Mouse (Mus musculus): ENCODE results near the gene Ncbp3.

Gene Ncbp3

DNA sequence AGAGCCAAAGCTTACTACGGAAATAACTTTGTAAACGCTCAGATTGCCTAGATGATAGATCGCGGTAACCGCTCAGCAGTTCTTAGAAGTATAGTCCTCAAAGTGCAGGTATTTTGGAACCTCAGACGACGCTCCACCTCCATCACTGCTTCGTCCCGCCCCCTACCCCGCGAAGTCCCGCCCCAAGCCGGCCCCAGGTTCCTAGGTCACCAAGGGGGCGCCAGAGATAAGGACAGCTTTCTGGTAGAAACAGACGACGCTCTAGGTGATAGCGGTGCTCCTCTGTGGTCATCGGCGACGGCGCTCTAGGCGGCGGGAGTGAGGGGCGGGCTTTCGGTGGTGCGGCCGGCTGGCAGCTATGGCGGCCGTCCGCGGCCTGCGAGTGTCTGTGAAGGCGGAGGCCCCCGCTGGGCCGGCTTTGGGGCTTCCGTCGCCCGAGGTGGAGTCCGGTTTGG lies at the start of gene Ncbp3:
Gene Ncbp3, plus strand, starts transcription at position 242 of the 455 bp plus-strand sequence.
- DNase-seq (ENCODE audit: low spot score) = peak; percentile 93

DNA sequence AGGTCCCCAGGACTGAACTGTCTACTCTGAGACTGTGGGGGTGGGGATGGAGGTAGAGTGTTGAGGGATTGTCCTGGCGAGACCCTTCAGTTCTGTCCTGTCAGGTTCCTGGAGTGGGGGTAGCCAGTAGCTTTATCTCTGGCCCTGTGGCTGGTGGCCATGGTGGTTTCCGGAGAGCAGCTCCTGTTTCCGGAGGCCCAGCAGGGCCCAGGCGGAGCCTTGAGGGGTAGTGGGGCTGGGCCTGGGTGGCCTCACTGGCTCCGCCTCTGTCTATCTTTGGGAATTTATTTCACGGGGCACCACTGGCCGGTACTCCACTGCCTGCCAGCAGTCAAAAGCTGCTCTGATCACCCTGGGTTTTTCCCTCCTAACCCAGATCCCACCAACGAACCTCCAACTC lies 48.8 kb upstream of the Ncbp3 start, which contains the start of gene P2rx1:
Gene P2rx1, plus strand, starts transcription at position 333 of the 400 bp plus-strand sequence.
- no peak for DNase-seq (ENCODE audit: low spot score)

DNA sequence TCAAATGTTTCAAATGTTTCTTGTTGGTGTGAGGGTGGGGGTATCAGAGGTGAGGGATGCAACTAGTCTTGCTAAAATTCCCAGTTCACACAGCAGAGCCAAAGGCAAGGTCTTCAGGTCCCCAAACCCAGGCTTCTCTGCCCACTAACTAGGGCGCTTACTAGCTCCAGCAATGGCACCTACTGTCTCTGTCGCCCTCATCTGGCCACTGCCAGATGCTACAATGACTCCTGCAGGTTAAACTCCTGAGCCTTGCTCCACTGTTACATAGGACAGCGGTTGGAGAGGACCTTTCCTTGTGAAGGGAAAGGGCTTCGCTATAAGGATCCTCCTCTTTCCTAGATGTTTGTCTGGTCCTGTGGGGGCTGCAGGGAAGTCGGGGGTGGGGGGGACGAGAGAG lies 46.6 kb upstream of the Ncbp3 start:
- no peak for DNase-seq (ENCODE audit: low spot score)

DNA sequence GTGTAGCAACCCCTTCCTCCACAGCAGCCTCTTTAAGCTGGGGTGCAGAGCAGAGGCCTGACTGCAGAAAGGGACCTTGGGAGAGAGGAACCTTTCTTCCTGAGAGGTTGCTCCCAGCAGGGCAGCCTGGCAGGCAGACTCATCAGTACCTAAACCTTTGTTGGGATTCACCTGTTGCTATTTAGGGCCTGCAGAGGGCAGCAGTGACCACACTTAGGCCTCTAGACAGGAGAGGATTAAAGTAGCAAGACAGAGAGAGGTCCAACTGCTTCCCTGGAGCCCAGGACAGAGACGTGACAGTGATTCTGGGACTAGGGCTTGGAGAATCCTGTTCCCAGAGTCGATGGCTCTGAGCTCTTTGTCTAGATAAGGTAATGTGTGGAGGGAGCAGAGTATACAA lies 41.2 kb upstream of the Ncbp3 start:
- no peak for DNase-seq (ENCODE audit: low spot score)

DNA sequence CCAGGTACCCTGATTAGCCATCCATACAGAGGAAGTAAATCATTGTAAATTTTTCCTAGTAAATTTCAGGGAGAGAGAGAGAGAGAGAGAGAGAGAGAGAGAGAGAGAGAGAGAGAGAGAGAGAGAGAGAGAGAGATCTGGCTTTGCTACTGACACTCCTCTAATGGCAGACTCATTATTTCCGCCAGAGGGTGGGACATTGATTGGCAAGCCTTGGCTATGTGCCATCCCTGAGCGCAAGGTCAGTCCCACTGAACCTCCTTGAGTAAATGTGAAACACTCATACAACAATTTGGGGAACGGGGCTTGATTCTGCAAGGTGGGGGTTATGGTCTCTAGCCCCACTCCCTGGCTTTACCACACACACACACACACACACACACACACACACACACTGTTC lies 40.5 kb upstream of the Ncbp3 start:
- no peak for DNase-seq (ENCODE audit: low spot score)

DNA sequence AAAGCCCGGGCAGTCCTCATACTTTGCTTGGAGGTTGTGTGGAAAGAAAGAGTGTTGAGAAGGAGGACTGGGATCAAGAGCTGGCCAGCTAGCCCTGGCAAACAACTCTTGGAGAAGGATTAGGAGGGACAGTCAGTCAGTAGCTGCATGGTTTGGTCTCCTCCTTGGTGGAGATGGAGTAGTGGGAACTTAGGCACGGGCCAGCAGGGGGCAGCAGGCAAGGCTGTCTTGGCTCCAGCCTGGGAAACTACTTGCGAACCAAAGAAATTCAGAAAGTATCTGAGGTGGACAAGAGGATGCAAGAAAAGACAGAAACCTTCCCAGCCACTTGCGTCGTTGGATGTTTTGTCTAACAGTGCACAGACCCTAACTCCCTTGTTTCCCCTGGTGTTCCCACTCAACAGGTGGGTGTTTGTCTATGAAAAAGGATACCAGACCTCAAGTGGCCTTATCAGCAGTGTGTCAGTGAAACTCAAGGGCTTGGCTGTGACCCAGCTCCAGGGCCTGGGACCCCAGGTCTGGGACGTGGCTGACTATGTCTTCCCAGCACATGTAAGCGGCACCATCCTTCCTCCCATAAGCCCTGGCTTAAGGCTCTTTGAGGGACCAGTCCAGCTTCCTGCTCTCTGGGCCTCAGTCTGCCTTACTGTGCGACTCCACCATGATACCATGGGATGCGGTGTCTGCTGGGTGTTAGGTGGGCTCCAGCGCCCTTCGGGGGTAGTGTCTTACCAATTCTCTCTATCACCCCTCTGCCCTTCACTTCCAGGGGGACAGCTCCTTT lies 39.7 kb upstream of the Ncbp3 start:
- DNase-seq (ENCODE audit: low spot score) = no peak

DNA sequence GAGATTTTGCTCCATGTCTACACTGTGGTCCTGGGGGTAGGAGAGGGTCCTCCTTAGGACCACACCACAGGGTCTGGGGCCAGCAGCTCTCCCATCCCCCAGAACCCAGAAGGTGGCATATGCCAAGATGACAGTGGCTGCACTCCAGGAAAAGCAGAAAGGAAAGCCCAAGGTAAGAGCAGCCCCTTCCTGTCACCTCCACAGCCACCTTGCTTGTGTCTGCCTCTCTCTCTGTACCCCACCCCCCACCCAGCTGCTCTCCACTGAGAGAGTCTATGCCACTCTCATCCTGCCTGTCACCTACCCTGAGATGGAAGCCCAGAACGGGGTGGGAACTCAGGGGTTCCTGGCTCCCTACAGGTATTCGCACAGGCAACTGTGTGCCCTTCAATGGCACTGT lies 38.8 kb upstream of the Ncbp3 start:
- DNase-seq (ENCODE audit: low spot score) = no peak

DNA sequence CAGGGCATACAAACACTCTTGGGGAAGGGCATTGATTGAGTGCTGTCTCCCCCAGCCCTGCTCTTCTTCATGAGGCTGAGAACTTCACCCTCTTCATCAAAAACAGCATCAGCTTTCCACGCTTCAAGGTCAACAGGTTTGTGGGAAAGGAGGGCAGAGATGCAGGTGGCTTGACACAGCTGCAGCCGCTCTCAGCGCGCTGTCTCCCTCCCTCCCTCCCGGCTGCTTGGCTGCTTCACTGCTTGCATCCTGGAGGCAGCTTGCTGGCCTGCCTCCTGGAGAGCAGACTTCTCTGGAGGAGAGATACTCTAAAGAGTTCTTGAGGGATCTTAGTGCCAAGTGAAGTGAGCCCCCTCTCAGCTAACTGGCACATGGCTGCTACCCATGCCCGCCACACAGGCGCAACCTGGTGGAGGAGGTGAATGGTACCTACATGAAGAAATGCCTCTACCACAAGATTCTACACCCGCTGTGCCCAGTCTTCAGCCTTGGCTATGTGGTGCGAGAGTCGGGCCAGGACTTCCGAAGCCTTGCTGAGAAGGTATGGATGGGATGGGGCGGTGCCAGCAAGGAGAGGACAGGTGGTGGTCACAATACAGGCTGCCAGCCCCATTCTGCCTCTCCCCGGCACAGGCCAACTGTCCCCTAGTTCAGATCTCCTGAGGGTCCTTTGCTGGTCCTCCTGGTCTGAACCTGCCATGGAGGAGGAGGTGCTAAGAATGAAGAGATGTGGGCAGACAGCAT lies 37.9 kb upstream of the Ncbp3 start:
- DNase-seq (ENCODE audit: low spot score) = no peak

DNA sequence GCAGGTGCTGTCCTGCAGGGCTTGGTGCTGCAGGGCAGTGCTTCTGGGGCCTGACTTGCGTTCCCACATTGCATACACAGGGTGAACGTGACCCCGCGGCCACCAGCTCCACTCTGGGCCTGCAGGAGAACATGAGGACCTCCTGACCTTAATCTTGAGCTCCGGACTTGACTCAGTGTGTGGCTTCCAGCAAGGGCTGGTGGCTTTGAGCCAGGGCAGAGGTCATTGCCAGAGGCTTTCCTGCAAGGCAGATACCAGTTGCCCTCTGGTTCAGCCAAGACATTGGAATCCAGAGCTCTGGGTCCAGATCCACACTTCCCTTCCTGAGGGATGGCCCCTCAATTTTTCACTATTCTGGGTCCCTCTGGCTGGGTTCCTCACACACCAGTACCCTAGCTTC lies 33.6 kb upstream of the Ncbp3 start:
- DNase-seq (ENCODE audit: low spot score) = no peak

DNA sequence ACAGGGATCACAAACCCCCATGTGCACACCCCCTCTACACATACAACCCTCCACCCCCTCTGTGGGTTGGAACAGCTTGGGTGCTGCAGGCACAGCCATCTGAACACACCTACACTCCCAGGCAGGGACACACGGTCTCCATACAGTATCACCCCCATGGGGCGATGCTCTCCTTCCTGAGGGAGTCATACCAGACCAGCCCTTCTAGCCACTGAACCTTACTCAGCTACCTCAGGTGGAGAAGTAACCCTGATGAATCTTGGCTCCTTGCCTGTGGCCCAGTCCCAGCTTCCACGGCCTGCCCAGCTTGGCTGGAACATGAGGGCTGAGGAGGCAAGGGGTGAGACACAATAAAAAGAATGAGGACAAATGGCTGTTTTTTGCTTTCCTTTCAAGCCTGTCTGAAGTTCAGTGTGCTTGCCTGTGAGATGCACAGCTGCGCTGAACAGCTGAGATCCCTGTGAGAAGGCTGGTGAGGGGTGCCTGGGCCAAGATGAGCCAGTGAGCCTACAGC lies 32.7 kb upstream of the Ncbp3 start:
- DNase-seq (ENCODE audit: low spot score) = no peak

DNA sequence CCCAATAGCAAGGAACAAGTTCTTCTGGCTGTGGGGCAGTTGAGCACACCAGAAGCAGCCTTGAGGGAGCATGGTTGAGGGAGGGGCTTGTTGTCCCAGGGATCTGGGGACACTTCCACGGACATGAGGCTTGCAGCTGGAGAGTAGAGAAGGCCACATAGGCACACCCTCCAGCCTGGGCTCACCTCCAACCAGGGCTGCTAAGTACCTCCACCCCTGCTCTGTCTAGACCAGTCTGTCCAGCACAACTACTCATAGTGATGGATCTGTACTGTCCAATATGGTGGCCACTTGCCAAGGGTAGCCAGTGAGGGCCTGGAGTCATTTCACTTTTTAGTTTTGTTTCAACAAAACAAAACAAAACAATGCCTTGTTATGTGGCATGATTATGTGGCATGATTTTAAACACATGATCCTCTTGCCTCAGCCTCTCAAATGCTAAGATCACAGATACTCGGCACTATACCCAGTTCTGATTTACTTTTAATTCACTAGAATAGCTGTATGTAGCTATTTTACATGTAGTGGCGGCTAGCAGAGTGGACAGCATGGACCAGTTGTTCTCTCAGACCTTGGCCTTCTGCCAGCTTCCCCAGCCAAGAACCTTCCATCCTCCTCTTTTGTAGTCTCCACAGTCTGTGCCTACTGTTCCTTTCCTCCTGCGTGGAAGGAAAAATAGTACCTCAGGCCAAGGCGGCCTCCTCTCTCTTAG lies 32.0 kb upstream of the Ncbp3 start:
- DNase-seq (ENCODE audit: low spot score) = no peak

DNA sequence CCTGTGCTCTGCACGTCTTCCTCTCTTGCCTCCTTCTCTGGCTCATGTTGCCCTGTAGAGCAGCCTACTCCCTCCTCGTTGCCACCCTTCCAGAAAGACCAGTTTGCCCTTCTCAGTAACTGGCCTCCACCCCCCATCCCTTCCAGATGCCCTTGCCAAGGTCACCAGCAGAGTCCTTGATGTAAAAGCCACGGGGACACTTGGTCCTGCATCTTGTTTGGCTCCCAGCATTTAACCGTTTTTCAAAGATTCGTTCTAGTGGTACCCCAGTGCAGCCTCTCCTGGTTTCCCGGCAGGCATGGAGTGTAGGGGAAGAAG lies 31.5 kb upstream of the Ncbp3 start:
- no peak for DNase-seq (ENCODE audit: low spot score)

DNA sequence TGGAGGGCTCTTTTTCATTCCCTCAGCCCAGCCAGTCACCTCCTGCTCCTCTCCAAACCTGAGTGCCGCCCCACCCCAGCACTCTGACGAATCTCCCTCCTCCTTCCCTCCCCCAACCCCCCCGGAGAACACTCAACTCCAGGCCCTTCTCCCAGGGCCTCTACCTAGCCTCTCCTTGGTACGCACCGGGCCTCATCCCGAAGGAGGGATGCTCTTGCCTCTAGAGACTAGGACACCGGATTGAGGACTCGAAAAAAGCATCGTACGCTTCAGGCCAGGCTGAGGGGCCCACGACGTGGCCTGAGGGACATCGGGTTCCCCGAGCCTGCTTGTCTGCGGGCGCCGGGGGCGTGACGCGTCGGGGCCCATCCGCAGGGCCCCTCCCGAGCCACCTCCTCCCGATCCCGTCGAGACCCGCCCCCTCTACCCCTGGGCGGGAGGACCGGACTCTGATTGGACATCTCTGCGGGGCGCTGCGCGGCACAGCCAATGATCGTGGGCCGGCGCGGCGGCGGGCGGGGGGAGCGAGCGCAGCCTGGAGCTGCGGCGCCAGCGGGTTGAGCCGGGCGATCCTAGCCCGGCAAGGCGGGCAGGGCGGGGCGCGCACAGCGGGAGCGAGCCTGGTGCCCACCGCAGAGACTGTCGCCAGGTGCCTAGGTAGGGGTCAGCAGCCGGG lies 29.0 kb upstream of the Ncbp3 start, which contains the start of gene Camkk1:
Gene Camkk1, plus strand, starts transcription at position 538 of the 676 bp plus-strand sequence.
- DNase-seq (ENCODE audit: low spot score) = peak; percentile 77

DNA sequence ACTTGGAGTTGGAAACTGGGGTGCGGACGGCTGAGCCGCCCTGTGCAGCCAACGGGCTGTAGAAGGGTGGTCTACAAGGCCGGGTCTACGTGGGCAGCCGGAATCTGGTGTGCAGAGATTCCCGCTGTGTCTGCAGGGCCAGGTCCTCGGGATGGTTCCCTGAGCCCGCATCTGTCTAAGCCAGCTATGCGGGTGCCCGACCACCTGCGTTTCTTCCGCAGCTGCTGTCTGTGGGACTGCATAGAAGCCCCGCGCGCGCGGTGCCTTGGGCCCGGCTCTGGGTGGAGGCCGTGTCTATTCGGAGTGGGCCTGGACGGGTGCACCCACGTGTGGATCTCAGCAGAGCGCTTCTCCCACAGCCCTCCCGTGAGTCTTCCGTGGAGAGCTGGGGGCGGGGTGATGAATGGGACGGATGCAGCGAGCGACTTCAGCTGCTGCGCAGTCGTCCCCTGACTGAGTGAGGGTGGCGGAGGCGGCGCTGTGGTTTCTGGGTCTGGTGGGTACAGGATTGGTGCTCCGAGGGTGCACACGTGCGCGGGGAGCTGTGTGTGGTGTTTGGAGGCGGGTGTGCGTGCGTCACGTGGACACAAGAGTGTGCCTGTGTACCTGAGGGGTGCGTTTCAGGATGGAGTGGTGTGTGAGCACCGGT lies 28.3 kb upstream of the Ncbp3 start:
- DNase-seq (ENCODE audit: low spot score) = no peak

DNA sequence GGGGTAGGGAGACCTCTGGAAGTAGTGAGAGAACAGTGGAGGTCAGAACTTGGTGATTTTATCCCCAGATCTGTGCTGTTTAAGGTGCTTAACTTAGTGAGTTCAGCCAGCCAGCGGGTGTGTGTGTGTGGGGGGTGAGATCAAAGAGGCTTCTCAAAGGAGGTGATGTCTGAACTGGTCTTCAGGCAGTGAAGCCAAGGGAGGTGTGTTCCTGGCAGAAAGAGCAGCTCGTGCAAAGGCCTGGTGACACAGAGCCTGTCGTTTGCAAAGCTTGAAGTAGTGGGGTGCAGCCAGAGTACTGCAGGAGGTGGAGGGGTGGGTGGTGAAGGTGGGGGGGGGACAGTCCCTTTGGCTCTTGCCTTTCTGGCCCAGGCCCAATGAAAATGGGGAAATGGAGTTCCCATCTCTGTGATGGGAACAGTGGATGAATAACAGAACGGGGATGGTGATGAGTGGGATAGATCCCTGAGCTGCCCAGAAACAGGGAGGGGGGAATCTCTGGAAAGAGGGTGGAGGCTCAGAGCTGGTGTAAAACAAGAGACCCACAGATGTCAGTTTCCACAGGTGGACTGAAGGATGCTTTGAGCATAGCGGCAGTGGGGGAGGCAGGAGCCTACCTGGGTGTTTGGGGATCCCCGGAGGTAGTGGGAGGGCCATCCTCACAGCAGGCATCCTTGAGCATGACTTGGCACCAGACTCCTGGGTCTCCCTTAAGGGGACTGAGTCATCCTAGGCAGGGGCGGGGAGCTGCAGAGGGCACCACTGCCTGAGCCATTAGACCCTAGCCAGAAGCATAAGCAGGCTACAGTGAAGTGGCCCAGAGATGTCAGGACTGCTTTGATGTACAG lies 26.4 kb upstream of the Ncbp3 start:
- no peak for DNase-seq (ENCODE audit: low spot score)

DNA sequence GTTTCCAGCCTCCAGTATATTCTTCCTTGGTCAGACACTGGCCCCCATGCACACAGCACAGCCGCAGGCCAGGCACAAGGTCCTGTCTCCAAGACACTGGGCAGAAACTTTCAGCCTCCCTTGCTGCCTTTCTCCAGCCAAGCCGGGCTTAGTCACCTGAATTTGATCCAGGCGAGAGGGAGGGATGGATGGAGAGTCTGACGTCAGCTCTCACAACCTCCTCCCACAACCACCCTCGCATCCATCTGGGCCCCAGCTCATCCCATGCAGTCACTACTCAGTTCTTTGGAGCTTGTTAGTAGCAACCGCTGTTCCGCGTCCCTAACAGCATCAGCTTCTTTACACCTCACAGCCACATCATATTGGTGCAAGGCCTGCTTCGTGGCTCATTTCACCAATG lies 24.5 kb upstream of the Ncbp3 start:
- peak; percentile 65 for DNase-seq (ENCODE audit: low spot score)

DNA sequence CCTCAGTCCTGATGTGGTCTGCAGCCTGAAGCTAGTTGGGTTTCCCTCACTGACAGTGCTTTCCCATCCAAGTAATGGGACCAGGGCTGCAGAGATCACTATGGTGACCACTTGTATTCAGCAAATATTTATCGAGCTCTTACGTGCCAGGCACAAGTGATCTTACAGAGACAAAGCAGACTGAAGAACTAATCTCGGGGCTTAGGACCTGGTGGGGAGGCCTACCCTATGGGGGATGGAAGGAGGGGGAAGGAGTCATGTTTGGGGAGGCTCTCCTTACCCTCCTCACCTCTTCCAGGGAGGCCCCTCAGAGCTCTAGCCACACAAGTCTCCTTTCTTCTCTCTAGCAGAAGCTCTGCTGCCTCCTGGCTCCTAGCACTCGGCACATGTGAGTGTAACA lies 23.8 kb upstream of the Ncbp3 start:
- DNase-seq (ENCODE audit: low spot score) = no peak

DNA sequence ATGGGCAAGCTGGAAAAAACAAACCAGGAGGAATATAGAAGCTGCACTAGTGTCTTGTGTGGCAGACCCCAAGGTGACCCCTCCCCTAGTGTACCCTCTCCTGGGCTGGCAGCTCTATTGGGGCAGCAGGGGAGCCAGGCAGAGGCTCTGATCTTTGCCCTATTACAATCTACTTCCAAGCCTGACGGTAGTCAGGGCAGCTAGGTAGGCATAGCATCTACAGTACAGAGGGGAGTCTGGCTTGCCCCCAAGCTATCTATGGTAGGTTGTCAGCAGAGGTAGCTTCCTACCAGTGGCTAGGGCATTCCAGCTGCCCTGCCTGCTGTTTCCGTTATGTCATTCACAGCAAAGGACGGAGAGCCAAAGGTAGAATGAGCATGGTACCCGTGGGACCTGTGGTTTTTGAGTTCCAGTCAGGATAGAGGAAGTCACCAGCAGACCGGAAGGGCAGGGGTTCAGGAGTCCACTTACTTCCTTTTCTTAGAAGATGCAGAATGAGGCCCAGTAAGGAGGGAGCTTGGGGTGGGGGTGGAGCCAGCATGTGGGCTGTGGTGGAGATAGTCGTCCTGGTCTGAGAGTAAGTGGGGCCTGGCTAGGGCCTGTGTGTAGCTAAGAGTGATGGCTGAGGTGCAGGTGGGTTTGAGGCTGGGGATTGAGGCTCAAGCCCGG lies 23.2 kb upstream of the Ncbp3 start:
- DNase-seq (ENCODE audit: low spot score) = no peak

DNA sequence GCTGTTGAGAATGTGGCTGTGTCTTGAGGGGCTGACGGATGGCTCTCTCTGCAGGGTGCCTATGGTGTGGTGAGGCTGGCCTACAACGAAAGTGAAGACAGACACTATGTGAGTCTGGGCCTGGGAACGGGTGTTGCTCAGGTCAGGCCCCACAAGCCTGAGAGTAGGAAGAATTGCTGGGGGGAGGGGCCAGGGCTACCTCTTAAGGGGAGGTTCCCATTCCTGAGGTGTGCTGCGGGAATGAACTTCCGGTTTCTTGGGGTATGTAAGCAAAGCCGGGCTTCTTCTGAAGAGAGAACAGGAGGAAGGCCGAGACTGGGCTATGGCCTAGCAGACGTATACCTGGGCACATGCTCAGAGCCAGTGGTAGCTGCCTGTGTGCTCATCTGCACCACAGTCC lies 20.6 kb upstream of the Ncbp3 start:
- DNase-seq (ENCODE audit: low spot score) = no peak

Measured in layer of hippocampus, adult 9-10 months (tissue).